Mouse (Mus musculus) bone marrow macrophage, adult 2 months (primary cell): ENCODE results near the gene Adarb1.

Experiments
- CTCF ChIP-seq: IDR thresholded peaks from 2 replicates; pipeline ENCODE4 v1.5.1; 2012; ENCODE audit warnings: low read depth, mild to moderate bottlenecking, low read length, moderate library complexity
- POLR2A ChIP-seq: IDR thresholded peaks from 2 replicates; pipeline ENCODE4 v1.6.1; 2012; ENCODE audit warnings: mild to moderate bottlenecking, low read depth, low read length, borderline replicate concordance

DNA sequence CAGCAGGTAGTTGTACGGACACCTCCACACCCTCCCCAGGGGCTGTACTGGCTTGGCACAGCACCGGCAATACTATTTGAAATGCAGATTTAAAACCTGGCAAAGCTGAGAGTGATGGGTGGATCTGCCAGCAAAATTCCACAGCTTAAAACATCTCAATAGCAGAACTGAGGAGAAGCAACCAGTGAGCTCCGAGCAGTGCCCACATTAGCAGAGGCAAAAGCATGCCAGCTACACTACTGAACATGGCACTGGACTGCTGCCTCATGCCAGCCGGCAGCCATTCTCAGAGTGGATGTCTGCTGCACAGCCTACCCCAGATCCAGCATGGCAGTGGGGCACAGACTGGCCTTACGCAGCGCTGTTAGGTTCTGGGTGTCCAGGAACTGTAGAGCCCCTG lies 93.4 kb downstream of the Adarb1 start:
- no peak for TF ChIP-seq POLR2A
- no peak for TF ChIP-seq CTCF
